Mouse (Mus musculus) central nervous system, embryonic 18 days (tissue): ENCODE results near the gene Duxf3. TPM values are rescaled to one million over a fixed set of nuclear protein-coding genes. Genes with fewer than 3 reads are reported as not detected.

Source experiments
- polyA plus RNA-seq: library from polyadenylated mRNA; depleted of rRNA; stranded (reverse); fragments of >200 nt; gene quantifications from 2 replicates; pipeline ENCODE4 v1.2.3, GENCODE M21; 2012; rRNA removed

Gene Duxf3
- not detected in 2 replicates for polyA plus RNA-seq

DNA sequence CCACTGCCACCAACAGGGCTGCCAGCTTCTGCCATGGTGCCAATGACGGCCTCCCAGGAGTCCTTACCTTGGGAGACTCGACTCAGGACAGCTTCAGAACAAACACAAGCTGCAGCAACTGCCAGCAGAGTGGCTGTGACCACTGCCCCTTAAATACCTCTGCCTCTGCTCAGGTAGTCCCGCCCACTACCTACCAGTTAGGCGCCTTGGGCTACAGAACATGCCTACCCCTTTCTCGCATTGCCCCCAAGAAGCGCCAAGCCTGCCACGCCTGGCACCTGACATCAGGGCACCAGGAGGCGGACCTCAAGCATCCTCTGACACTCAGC lies at the start of gene Duxf3:
Gene Duxf3 (minus strand): TSS at position 35 of the 329 bp plus-strand sequence.

DNA sequence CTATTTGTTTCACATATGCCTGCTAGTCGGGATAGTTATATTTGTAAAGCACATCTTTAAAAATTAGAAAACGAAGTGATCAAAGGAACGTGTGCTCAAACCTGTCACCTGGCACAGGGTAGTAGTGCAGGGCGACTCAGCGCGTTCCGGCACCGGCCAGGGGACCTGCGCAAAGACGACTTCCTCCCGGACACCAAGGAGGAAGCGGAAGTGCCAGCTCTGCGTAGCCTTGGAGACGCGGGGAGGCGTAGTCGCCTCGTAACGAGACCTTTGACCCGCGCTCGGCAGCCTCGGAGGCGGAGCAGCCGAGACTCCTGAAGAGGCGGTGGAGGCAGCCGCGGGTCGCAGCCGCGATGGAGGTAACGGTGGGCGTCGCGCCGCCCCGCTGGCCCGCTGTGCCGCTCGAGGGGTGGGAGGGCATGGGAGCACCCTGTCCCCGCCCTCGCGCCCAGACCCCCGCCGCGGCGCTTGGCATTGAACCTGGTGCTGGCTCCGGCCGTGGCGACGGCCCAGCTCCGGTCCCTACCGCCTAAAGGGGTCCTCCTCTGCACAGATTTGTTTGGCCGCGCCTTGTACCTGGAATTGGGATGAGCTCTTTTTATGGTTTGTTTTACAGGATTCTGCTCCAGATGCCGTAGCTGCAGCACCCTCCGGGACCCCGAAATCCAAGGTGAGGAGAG lies 22.9 kb upstream of the Duxf3 start, which contains the start of gene Gcc2:
Gene Gcc2 (plus strand): TSS at position 285 of the 680 bp plus-strand sequence.

DNA sequence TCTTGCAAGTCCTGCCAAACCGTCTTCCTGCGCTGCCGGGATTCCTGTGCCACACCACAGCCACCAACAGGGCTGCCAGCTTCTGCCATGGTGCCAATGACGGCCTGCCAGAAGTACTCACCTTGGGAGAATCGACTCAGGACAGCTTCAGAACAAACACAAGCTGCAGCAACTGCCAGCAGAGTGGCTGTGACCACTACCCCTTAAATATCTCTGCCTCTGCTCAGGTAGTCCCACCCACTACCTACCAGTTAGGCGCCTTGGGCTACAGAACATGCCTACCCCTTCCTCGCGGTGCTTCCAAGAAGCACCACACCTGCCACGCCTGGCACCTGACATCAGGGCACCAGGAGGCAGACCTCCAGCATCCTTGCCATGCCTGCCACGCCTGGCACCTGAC lies 4.1 kb upstream of the Duxf3 start, which contains the start of gene Gm4981:
Gene Gm4981 (minus strand): TSS at position 89 of the 400 bp plus-strand sequence.

GRCm38 (mm10) chr10:58224827-58225785 lies 7.4 kb downstream of the Duxf3 start, which contains the start of gene AW822073:
Gene AW822073 (minus strand): TSS chr10:58224930.

Other genes with a start within 250 kb of the Duxf3 start
- not detected in 2 replicates for gene AW822073, start 7.7 kb downstream of the Duxf3 start, polyA plus RNA-seq
- gene Gm4981, start 4.0 kb upstream of the Duxf3 start, polyA plus RNA-seq, result 0.04 TPM in 2 replicates
- gene Gcc2, start 22.8 kb upstream of the Duxf3 start, polyA plus RNA-seq, result 48.4 and 52.9 TPM in 2 replicates
- gene Lims1, start 90.8 kb upstream of the Duxf3 start, polyA plus RNA-seq, result 21.2 and 23.3 TPM in 2 replicates
- gene Ranbp2, start 214.2 kb upstream of the Duxf3 start, polyA plus RNA-seq, result 11.3 and 12.5 TPM in 2 replicates